18 mouse cellular contexts compared by ENCODE assay signal in genomic region chr19:16778578-16778977, GRCm38 (mm10). TPM values are rescaled to one million over a fixed set of nuclear protein-coding genes. Genes with fewer than 3 reads are reported as not detected.
DNase-seq lines count a peak whose midpoint lies in the region; ATAC-seq and TF ChIP-seq lines count a peak whose summit lies in the region.
"Had no signal": no experiment of that assay in that cellular context is flagged by ENCODE, and none has a peak within 500 bp of the region (broad histone marks: within the 10 kb centered on the region; RNA-seq: fewer than 3 reads in every experiment).

No protein-coding gene starts in this region.

- H3K4me2 ChIP-seq in liver, embryonic 11.5 days = peak overlapping the region; percentile 56
- peak overlapping the region; percentile 39 for H3K4me2 ChIP-seq in myocyte (ENCODE audit: low read depth)
- H3K4me2 ChIP-seq: embryonic facial prominence, embryonic 15.5 days; limb, embryonic 12.5 days; midbrain, embryonic 12.5 days; neural tube, embryonic 13.5 days had no signal

- no peak overlapping the region for H3K27ac ChIP-seq in liver, embryonic 11.5 days (ENCODE audit: low read depth, low read length)
- H3K27ac ChIP-seq in forebrain, embryonic 10.5 days = no peak overlapping the region
- H3K27ac ChIP-seq: embryonic facial prominence, embryonic 15.5 days; forebrain, embryonic 12.5 days; heart, embryonic 15.5 days; limb, embryonic 12.5 days; midbrain, embryonic 12.5 days; neural tube, embryonic 13.5 days had no signal

- no peaks in the 10 kb centered on the region for H3K27me3 ChIP-seq in liver, embryonic 11.5 days (replicated peaks; ENCODE audit: control insufficient read depth, insufficient read depth, low read length)
- no peaks in the 10 kb centered on the region for H3K27me3 ChIP-seq in myocyte (ENCODE audit: control insufficient read depth, insufficient read depth, insufficient read length)
- peaks cover 27% of the 10 kb centered on the region for H3K27me3 ChIP-seq in forebrain, embryonic 10.5 days (ENCODE audit: poor library complexity, severe bottlenecking)

- H3ac ChIP-seq in myocyte (ENCODE audit: control insufficient read depth, insufficient read length) = no peak overlapping the region

- TF ChIP-seq POLR2A in myocyte (IDR thresholded peaks at IDR 0.05; ENCODE audit: insufficient read length, low read depth) = no peak

- H3K9ac ChIP-seq in liver, embryonic 11.5 days (ENCODE audit: low read depth, low read length) = no peak overlapping the region
- H3K9ac ChIP-seq: embryonic facial prominence, embryonic 15.5 days; forebrain, embryonic 12.5 days; heart, embryonic 15.5 days; limb, embryonic 12.5 days; lung, embryonic 14.5 days; midbrain, embryonic 12.5 days; neural tube, embryonic 13.5 days had no signal

- no peaks in the 10 kb centered on the region for H3K9me3 ChIP-seq in liver, embryonic 11.5 days (ENCODE audit: control insufficient read depth, low read length)
- no peaks in the 10 kb centered on the region for H3K9me3 ChIP-seq in forebrain, embryonic 10.5 days
- H3K9me3 ChIP-seq: embryonic facial prominence, embryonic 15.5 days; forebrain, embryonic 12.5 days; heart, embryonic 15.5 days; limb, embryonic 12.5 days; midbrain, embryonic 12.5 days; neural tube, embryonic 13.5 days had no signal

- ATAC-seq in liver, embryonic 11.5 days (replicated peaks; ENCODE audit: low FRiP score) = no peak
- ATAC-seq in inflammation-experienced regulatory T-cells, adult 6 months = peak; percentile 26

- no peaks in the 10 kb centered on the region for H3K36me3 ChIP-seq in liver, embryonic 11.5 days (ENCODE audit: control insufficient read depth, insufficient read depth, low read length)
- no peaks in the 10 kb centered on the region for H3K36me3 ChIP-seq in myocyte (ENCODE audit: control insufficient read depth, insufficient read depth)
- H3K36me3 ChIP-seq in forebrain, embryonic 10.5 days (replicated peaks) = no peaks in the 10 kb centered on the region
- H3K36me3 ChIP-seq: embryonic facial prominence, embryonic 15.5 days; forebrain, embryonic 12.5 days; heart, embryonic 15.5 days; limb, embryonic 12.5 days; midbrain, embryonic 12.5 days; neural tube, embryonic 13.5 days had no signal

- H3K4me1 ChIP-seq in liver, embryonic 11.5 days (replicated peaks; ENCODE audit: control insufficient read depth, insufficient read depth, low read length) = 0 out of 2 replicates have a peak, but pooled peaks cover 2% of the 10 kb centered on the region
- peaks cover 18% of the 10 kb centered on the region for H3K4me1 ChIP-seq in forebrain, embryonic 10.5 days

- peaks cover 30% of the 10 kb centered on the region for H3K79me2 ChIP-seq in myocyte (ENCODE audit: control insufficient read depth, insufficient read depth)

- no peak for DNase-seq in liver, embryonic 11.5 days (ENCODE audit: low spot score)
- no peak for DNase-seq in liver
- DNase-seq in CD4-positive, CD25-positive, alpha-beta regulatory T cell, adult 2 months (ENCODE audit: low read depth, low spot score) = peak; percentile 45
- DNase-seq in kidney, postnatal 10 days = no peak
- no peak for DNase-seq in forebrain, embryonic 10.5 days (ENCODE audit: extremely low spot score, low spot score)
- DNase-seq: lung, embryonic 14.5 days; lung, postnatal 36 days; right cerebral cortex, adult 18-20 months; thymus, postnatal 36 days had no signal

- H3K4me3 ChIP-seq in liver, embryonic 11.5 days (ENCODE audit: low read depth, low read length) = no peak overlapping the region; the same call in 1 of the 2 replicates
- H3K4me3 ChIP-seq in myocyte = no peak overlapping the region
- no peak overlapping the region for H3K4me3 ChIP-seq in forebrain, embryonic 10.5 days
- H3K4me3 ChIP-seq: embryonic facial prominence, embryonic 15.5 days; forebrain, embryonic 12.5 days; gastrocnemius, adult 2 months; limb, embryonic 12.5 days; midbrain, embryonic 12.5 days had no signal

- 71% methylated on average over 6 of the region's 6 CpGs for WGBS in liver, embryonic 11.5 days
- WGBS in forebrain, embryonic 10.5 days = 88% methylated on average over 6 of the region's 6 CpGs

TF ChIP-seq in myocyte, 11 proteins besides CTCF, POLR2A, EP300 and RAD21:
- TF ChIP-seq TCF12 (IDR thresholded peaks at IDR 0.05; ENCODE audit: insufficient read depth, poor library complexity, severe bottlenecking) (no peak), E2F4 (IDR thresholded peaks at IDR 0.05; ENCODE audit: insufficient read depth) (no peak)

RNA-seq across cellular contexts. Expression of gene Vps13a, which starts 2.2 kb away (rescaled TPM):
- polyA plus RNA-seq in liver, embryonic 11.5 days (2014; fragmentation: Nextera tagmentation; extraction: Ambion mirVana) = 14.1 and 19.4 TPM in 2 replicates
- polyA plus RNA-seq in inflammation-experienced regulatory T-cells, adult 6 months (2017; shearing (Covaris generic)) = 10 to 100 TPM; 29.2 to 58.1 (median 53.5) TPM
- polyA plus RNA-seq in myocyte (2012; fragmentation: generic; extraction: Trizol) = 3.7 TPM
- polyA plus RNA-seq in forebrain, embryonic 10.5 days (2016; fragmentation: Nextera tagmentation; extraction: Ambion mirVana) = 11.4 and 12.7 TPM in 2 replicates
